Mouse (Mus musculus) forebrain, embryonic 15.5 days (tissue): ENCODE results near the gene Ddo. TPM values are rescaled to one million over a fixed set of nuclear protein-coding genes. Genes with fewer than 3 reads are reported as not detected.

Source experiments
- ATAC-seq: fragments of 200-750 bp; cut with Nextera tagmentation; replicated peaks from 2 replicates; pipeline ENCODE4 v1.8.0; 2017; ENCODE audit warnings: mild to moderate bottlenecking, moderate TSS enrichment, moderate library complexity
- H3K27ac ChIP-seq: fragments of 300-500 bp; sonication (generic); replicated peaks from 2 replicates; pipeline ENCODE4 v1.5.1; 2015; ENCODE audit warnings: mild to moderate bottlenecking, inconsistent platforms
- H3K27me3 ChIP-seq: fragments of 300-500 bp; sonication (generic); 2 replicates; pipeline ENCODE4 v1.6.1; 2015; ENCODE audit warnings: inconsistent platforms
- H3K36me3 ChIP-seq: fragments of 300-500 bp; sonication (generic); 2 replicates; pipeline ENCODE4 v1.6.1; 2015; ENCODE audit warnings: mild to moderate bottlenecking, inconsistent platforms
- H3K4me1 ChIP-seq: fragments of 300-500 bp; sonication (generic); 2 replicates; pipeline ENCODE4 v1.6.1; 2015; ENCODE audit warnings: inconsistent platforms
- H3K4me2 ChIP-seq: fragments of 300-500 bp; sonication (generic); replicated peaks from 2 replicates; pipeline ENCODE4 v1.6.1; 2015; ENCODE audit warnings: mild to moderate bottlenecking, inconsistent platforms
- H3K4me3 ChIP-seq: fragments of 300-500 bp; sonication (generic); 2 replicates; pipeline ENCODE4 v1.5.1; 2015; ENCODE audit warnings: mild to moderate bottlenecking, inconsistent platforms
- H3K9ac ChIP-seq: fragments of 300-500 bp; sonication (generic); replicated peaks from 2 replicates; pipeline ENCODE4 v1.6.1; 2015; ENCODE audit warnings: mild to moderate bottlenecking, inconsistent platforms
- H3K9me3 ChIP-seq: fragments of 300-500 bp; sonication (generic); 2 replicates; pipeline ENCODE4 v1.6.1; 2016; ENCODE audit warnings: inconsistent platforms
- WGBS: fragments of 180-500 bp; shearing (Covaris S2); methylation state at CpG from one replicate; pipeline ENCODE4 v1.1.7; 2015; ENCODE audit warnings: mixed read lengths; 5-methylcytosine and 5-hydroxymethylcytosine counted together
- polyA plus RNA-seq: library from polyadenylated mRNA; unstranded; fragments of >200 nt; fragmentation: Nextera tagmentation; extraction: Ambion mirVana; gene quantifications from 2 replicates; pipeline ENCODE4 v1.2.1, GENCODE M21; 2015

Gene Ddo
- 1.0 and 1.5 TPM in 2 replicates for polyA plus RNA-seq

DNA sequence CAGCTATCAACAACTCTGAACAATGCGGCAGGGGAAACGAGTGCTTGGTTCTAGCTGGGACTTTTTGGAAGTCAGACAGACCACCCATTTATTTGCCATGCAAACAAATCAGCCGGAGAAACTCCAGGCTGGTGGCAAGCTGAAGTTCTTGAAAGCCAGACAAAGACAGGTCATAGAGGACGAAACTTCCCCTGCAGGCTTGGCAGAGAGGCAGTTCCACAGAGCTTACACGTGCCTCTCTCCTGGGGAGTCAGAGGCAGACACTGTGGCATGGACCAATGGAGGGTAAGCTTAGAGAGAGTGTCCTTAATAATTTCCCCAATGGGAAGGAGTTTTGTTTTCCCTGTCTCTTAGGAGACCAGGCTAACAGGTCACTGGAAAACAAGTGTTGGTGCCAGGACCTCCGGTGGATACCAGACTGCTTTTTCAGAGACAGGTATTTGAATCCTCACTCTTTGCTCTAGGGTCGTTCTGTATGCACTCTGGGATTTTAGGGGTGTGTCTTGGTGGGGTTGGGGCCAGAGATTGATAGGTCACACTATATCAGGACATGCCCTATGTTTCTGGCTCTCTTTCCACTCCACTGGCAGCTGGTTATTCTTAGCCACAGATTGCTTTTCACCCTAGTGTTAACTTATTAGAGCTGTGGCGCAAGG lies at the start of gene Ddo:
Gene Ddo, plus strand, starts transcription at position 356 of the 656 bp plus-strand sequence.
- Histone ChIP-seq H3K9ac (no peak within 1 kb of the TSS), H3K27me3 (no peaks in the 10 kb centered on the region), H3K9me3 (no peaks in the 10 kb centered on the region), H3K4me2 (no peak within 1 kb of the TSS), H3K36me3 (no peaks in the 10 kb centered on the region), H3K4me3 (no peak within 1 kb of the TSS), H3K27ac (no peak within 1 kb of the TSS), H3K4me1 (0 out of 2 replicates have a peak, but pooled peaks cover 3% of the 10 kb centered on the region)
- 65% methylated on average over 8 of the region's 8 CpGs for WGBS
- no peak for ATAC-seq

DNA sequence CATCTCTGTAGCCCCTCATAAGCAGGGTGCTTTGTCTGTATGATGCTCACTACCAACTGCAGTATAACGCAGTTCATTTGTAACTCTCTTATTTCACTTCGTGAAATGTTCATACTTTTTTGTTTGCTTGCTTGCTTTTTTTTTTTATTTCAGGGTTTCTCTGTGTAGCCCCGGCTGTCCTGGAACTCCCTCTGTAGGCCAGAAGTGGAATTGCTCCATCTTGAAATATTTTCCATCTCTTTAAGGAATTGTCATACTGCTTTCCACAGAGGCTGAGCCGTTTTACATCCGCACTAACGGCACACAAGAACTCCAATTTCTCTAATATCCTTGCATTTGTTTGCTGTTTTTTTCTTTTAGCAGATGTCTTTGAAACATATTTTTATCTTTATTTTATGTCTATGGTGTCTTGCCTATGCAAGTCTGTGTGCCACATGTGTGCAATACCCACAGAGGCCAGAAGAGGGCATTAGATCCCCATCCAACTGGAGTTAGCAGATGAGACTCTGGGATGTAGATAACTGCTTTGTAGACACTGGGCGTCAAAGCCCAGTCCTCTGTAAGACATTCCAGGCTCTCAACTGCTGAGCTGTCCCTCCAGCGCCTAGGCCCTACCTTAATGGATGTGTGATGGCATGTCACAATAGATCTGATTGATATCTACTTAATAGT lies 46.1 kb upstream of the Ddo start:
- no peak for ATAC-seq
- H3K4me2 ChIP-seq: no peak overlapping the region
- no peaks in the 10 kb centered on the region for H3K4me1 ChIP-seq
- no peaks in the 10 kb centered on the region for H3K27me3 ChIP-seq
- no peaks in the 10 kb centered on the region for H3K9me3 ChIP-seq
- H3K4me3 ChIP-seq: no peak overlapping the region
- 83% methylated on average over 8 of the region's 8 CpGs for WGBS
- H3K9ac ChIP-seq: no peak overlapping the region
- no peaks in the 10 kb centered on the region for H3K36me3 ChIP-seq
- no peak overlapping the region for H3K27ac ChIP-seq

DNA sequence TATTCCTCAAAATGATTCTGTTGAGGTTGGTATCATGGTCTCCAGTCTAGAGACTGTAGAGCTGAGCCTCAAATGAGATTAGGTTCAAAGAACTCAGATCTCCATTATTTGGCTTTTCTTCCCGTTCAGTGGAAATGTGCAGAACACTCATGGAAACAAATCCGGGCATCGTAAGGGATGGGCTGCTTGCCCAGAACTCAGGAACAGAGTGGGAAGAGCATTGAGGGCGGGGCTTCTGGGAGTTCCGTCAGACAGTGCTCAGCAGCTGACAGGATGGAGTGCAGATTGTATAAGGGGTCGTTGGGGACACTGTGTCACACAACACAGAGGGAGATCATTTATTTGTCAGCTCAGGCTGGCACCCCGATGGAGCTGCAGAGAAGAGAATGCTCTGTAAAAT lies 37.6 kb upstream of the Ddo start:
- no peaks in the 10 kb centered on the region for H3K9me3 ChIP-seq
- H3K4me2 ChIP-seq: no peak overlapping the region
- no peak overlapping the region for H3K27ac ChIP-seq
- ATAC-seq: no peak
- no peaks in the 10 kb centered on the region for H3K27me3 ChIP-seq
- H3K4me3 ChIP-seq: no peak overlapping the region
- no peaks in the 10 kb centered on the region for H3K36me3 ChIP-seq
- H3K4me1 ChIP-seq: no peaks in the 10 kb centered on the region
- H3K9ac ChIP-seq: no peak overlapping the region
- 51% methylated on average over 7 of the region's 7 CpGs for WGBS

DNA sequence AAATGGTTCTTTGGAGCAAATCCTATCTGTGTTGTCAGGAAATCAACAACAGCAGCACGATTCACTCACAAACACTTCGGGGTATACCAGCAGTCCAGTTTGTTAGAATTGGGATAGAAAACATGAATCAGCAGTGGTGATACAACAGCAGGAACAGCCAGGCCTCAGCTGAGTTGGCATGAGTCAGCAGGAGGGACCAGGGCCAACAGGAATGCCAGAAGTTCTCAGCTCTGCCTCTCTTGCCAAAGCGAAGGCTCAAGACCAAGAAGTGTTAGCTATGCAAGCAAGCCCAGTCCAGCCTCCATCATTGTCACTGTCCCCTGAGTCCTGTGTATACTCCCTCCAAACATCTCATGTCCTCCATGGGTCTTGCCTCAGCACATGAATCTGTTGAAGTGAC lies 32.6 kb upstream of the Ddo start:
- Histone ChIP-seq H3K4me2 (no peak overlapping the region), H3K9ac (no peak overlapping the region), H3K27ac (no peak overlapping the region), H3K9me3 (no peaks in the 10 kb centered on the region), H3K4me3 (no peak overlapping the region), H3K27me3 (no peaks in the 10 kb centered on the region), H3K36me3 (no peaks in the 10 kb centered on the region), H3K4me1 (no peaks in the 10 kb centered on the region)
- ATAC-seq: no peak
- WGBS: 93% methylated on average over 3 of the region's 3 CpGs

DNA sequence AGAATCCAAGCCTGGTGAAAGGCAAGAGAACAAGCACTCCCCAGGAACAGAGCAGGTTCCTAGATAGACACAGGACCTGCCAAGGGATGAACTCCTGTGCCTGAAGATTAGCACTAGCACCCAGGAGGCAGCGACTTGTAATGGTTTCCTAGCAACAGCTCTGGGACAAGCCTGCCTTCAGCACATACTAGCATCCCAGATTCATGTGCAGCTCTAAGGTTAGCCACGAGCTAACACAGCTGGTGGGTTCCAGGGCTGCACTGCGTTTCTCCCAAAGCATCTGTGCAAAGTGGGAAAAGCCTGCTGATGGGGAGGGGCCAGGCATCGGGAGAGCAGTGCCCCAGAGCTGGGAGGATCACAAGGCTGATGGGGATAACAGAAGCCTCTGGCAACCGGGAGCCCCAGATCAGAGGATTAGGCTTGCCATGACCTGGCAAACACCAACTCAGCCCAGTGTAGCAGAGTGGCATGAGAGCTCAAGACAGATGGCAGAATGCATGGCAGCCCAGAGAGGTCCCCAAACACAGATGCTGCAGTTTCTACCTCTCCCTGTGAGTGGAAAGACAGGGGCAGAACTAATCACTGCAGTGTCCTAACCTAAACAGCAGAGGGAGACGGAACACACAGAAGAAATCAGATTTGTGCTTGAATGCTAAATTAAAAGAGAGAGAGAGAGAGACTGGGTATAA lies 25.0 kb upstream of the Ddo start:
- Histone ChIP-seq H3K4me1 (no peaks in the 10 kb centered on the region), H3K9ac (no peak overlapping the region), H3K4me2 (no peak overlapping the region), H3K4me3 (no peak overlapping the region), H3K27me3 (no peaks in the 10 kb centered on the region), H3K27ac (no peak overlapping the region), H3K9me3 (no peaks in the 10 kb centered on the region), H3K36me3 (no peaks in the 10 kb centered on the region)
- peak; percentile 48; the same call in 1 of the 2 replicates for ATAC-seq
- WGBS: 48% methylated on average over 6 of the region's 6 CpGs

DNA sequence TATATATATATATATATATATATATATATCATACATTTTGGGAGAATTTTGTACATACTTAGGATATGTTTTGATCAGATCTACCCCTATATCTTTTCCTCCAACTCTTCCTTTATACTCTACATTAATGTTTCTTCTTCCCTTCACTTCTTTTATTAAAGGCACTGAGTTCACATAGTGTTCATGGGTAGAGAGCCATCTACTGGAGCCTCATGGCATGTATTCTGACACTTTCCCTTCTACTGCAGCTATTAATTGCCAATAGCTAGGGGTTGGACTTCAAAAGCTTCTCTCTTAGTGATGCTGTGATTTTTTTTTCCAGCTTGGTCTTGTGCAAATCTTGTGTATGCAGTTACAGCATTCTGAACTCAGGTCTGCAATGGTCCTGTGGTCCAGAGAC lies 11.8 kb upstream of the Ddo start:
- no peak for ATAC-seq
- H3K36me3 ChIP-seq: no peaks in the 10 kb centered on the region
- H3K4me3 ChIP-seq: no peak overlapping the region
- H3K4me2 ChIP-seq: no peak overlapping the region
- H3K9me3 ChIP-seq: no peaks in the 10 kb centered on the region
- no peak overlapping the region for H3K27ac ChIP-seq
- no peak overlapping the region for H3K9ac ChIP-seq
- no peaks in the 10 kb centered on the region for H3K4me1 ChIP-seq
- H3K27me3 ChIP-seq: no peaks in the 10 kb centered on the region

DNA sequence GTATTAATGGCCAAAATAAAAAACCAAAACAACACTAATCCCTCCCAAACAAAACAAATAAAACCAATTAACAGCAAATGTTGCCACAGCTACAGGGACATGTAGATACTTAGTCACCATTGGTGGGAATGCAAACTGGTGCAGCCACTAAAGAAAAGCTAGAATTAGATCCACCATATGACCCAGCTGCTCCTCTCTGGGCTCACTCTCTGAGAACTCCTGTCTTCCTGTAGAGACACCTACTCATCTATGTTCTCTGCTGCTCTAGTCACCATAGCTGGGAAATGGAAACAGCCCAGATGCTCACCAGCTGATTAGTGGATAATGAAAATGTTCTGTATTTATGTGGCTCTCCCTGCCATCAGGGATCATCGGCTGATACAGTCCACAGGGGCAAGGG lies 10.1 kb upstream of the Ddo start:
- H3K4me3 ChIP-seq: no peak overlapping the region
- H3K36me3 ChIP-seq: no peaks in the 10 kb centered on the region
- no peak overlapping the region for H3K9ac ChIP-seq
- ATAC-seq: no peak
- H3K9me3 ChIP-seq: no peaks in the 10 kb centered on the region
- 93% methylated on average over 1 of the region's 1 CpGs for WGBS
- no peaks in the 10 kb centered on the region for H3K4me1 ChIP-seq
- no peaks in the 10 kb centered on the region for H3K27me3 ChIP-seq
- H3K27ac ChIP-seq: no peak overlapping the region
- no peak overlapping the region for H3K4me2 ChIP-seq

DNA sequence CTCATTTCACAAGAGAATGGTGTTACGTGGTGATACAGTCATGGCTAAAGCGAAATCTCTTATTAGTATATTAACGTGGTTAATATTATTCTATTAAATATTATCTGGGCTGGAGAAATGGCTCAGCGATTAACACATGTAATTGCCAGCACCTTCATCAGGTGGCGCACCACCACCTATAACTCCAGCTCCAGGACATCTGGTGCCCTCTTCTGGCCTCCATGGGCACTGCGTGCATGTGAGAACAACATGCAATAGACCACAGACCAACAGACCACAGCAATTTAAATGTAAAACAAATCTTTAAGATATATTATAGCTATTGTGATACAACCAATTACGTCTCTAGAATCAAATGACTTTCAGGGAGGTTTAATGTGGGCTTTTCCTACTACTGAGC lies 671 bp upstream of the Ddo start:
- no peak overlapping the region for H3K4me2 ChIP-seq
- ATAC-seq: no peak
- no peaks in the 10 kb centered on the region for H3K9me3 ChIP-seq
- no peaks in the 10 kb centered on the region for H3K27me3 ChIP-seq
- 74% methylated on average over 7 of the region's 7 CpGs for WGBS
- no peak overlapping the region for H3K27ac ChIP-seq
- H3K36me3 ChIP-seq: no peaks in the 10 kb centered on the region
- H3K4me1 ChIP-seq: 0 out of 2 replicates have a peak, but pooled peaks cover 3% of the 10 kb centered on the region
- H3K4me3 ChIP-seq: no peak overlapping the region
- H3K9ac ChIP-seq: no peak overlapping the region

DNA sequence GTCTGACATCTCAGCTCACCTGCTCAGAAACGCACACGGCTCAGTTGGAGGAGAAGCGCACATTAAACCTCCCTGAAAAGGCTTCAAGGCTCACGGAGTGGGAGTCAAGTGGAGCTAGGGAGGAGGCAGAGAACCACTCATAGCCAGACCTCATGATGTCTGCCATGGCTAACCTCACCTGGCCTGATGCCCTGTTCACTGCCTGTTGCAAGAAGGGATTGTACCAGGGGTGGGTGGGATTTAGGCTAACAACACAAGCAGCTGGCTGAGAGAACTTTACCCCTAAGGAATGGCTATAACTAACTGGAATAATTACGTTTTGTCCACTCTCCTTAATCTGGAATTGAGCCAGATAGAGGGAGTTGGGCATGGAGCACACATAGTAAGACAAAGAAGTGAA lies 646 bp downstream of the Ddo start:
- Histone ChIP-seq H3K9me3 (no peaks in the 10 kb centered on the region), H3K27ac (no peak overlapping the region), H3K4me3 (no peak overlapping the region), H3K27me3 (no peaks in the 10 kb centered on the region), H3K4me1 (0 out of 2 replicates have a peak, but pooled peaks cover 3% of the 10 kb centered on the region), H3K4me2 (no peak overlapping the region), H3K9ac (no peak overlapping the region), H3K36me3 (no peaks in the 10 kb centered on the region)
- ATAC-seq: no peak
- WGBS: 64% methylated on average over 5 of the region's 5 CpGs

DNA sequence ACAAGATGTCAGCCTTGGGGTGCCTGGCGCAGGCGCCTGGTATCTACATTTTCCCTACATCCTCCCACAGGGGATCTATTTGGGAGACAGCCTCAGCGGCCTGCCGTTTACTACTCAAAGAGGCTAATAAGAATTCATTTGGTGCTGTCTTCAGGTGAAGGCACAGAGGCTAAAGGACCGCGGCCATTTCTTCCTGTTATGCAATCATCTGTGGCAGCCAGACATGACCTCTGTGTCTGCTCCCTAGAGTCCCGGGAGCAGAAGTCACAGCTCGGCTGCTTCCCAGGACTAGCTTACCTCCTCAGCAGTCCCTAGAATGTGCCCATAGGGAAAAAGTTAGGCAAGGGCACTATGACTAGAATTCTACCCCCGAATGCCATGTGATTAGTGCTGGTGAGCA lies 1.1 kb downstream of the Ddo start:
- Histone ChIP-seq H3K4me1 (0 out of 2 replicates have a peak, but pooled peaks cover 3% of the 10 kb centered on the region), H3K4me2 (no peak overlapping the region), H3K9me3 (no peaks in the 10 kb centered on the region), H3K27me3 (no peaks in the 10 kb centered on the region), H3K4me3 (no peak overlapping the region), H3K9ac (no peak overlapping the region), H3K36me3 (no peaks in the 10 kb centered on the region), H3K27ac (no peak overlapping the region)
- no peak for ATAC-seq
- 89% methylated on average over 9 of the region's 9 CpGs for WGBS

DNA sequence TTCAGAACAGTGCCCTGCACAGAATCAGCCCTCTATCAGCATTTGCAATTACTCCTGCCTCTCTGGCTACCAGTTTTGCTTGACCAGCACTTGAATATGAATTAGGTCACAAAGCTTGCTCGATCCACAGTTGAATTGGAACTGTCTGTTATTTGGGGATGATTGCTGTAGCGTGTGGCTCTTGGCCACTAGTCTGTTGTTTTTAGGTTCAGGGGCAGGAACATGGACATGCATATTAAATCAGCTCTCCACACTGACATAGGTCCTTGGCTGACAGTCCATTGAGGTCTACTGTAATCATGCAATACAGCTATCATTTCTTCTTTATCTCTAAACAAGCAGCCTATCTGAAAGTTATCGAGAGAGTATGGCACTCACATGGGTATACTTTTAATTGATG lies 2.3 kb downstream of the Ddo start:
- Histone ChIP-seq H3K36me3 (no peaks in the 10 kb centered on the region), H3K27me3 (no peaks in the 10 kb centered on the region), H3K27ac (no peak overlapping the region), H3K4me3 (no peak overlapping the region), H3K4me2 (no peak overlapping the region), H3K4me1 (0 out of 2 replicates have a peak, but pooled peaks cover 3% of the 10 kb centered on the region), H3K9ac (no peak overlapping the region), H3K9me3 (no peaks in the 10 kb centered on the region)
- no peak; the same call in 1 of the 2 replicates for ATAC-seq
- WGBS: 52% methylated on average over 3 of the region's 3 CpGs

DNA sequence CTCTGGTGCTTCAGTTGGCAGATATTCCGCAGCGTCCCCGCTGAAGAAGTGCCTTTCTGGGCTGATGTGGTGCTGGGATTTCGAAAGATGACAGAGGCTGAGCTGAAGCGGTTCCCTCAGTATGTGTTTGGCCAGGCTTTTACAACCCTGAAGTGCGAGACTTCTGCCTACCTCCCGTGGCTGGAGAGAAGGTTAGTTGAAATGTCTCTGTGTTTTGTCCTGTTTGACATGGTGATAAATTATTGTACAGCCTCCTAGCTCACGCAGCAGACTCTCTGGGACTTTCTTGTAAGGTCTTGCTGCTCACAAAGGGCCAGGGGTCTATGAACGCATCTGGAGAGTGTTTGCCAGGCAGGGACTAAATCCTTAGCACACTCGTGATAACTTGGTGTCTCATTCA lies 7.5 kb downstream of the Ddo start:
- no peak overlapping the region for H3K4me2 ChIP-seq
- H3K27ac ChIP-seq: no peak overlapping the region
- no peaks in the 10 kb centered on the region for H3K36me3 ChIP-seq
- no peak overlapping the region for H3K4me3 ChIP-seq
- H3K4me1 ChIP-seq: peaks cover 16% of the 10 kb centered on the region; the same call in 1 of the 2 replicates
- H3K9me3 ChIP-seq: no peaks in the 10 kb centered on the region
- H3K9ac ChIP-seq: no peak overlapping the region
- ATAC-seq: no peak
- WGBS: 67% methylated on average over 10 of the region's 10 CpGs
- no peaks in the 10 kb centered on the region for H3K27me3 ChIP-seq
